In the genomic region with DNA sequence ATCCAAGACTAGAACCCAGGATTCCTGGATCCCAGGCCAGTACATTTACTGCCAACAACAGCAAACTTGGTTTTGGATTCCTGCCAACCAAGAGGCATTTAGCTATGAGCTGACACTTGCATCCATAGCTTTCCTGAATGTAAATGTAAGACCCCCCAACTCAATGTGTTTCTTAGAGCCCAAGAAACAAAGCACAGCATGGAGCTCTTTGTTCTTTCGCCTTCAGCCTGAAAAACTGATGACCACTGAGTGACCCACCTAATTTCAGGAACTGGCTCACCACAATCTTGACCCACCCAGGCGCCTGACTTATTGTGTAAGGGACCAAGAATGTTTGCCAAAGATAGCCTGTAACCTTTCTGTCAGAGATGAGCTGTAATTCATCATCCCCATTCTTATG, we compare ENCODE assay signal across 26 mouse cellular contexts.
A peak's percentile ranks its signal among the peaks of the same experiment; 100 is the strongest.
DNase-seq lines count a peak whose midpoint lies in the region; TF ChIP-seq lines count a peak whose summit lies in the region.
"Had no signal": no experiment of that assay in that cellular context is flagged by ENCODE, and none has a peak within 500 bp of the region (broad histone marks: within the 10 kb centered on the region; RNA-seq: fewer than 3 reads in every experiment).

No protein-coding gene starts in this region.

- H3K4me1 ChIP-seq in lung, adult 2 months (ENCODE audit: control insufficient read depth, insufficient read depth, low read length), result no peaks in the 10 kb centered on the region
- peaks cover 2% of the 10 kb centered on the region for H3K4me1 ChIP-seq in ES-Bruce4 (ENCODE audit: control insufficient read depth, insufficient read depth, low read length)
- H3K4me1 ChIP-seq: embryonic facial prominence, embryonic 13.5 days; embryonic facial prominence, embryonic 15.5 days; forebrain, embryonic 10.5 days; forebrain, embryonic 12.5 days had no signal

- H3K27me3 ChIP-seq in ES-Bruce4 (ENCODE audit: control insufficient read depth, insufficient read depth, low read length, poor library complexity, severe bottlenecking), result no peaks in the 10 kb centered on the region
- H3K27me3 ChIP-seq: embryonic facial prominence, embryonic 13.5 days; embryonic facial prominence, embryonic 15.5 days; forebrain, embryonic 12.5 days; Patski had no signal

- H3K27ac ChIP-seq in ES-Bruce4 (ENCODE audit: insufficient read depth, low read length), result peak overlapping the region; percentile 41; the same call in 1 of the 2 replicates
- H3K27ac ChIP-seq: embryonic facial prominence, embryonic 13.5 days; embryonic facial prominence, embryonic 15.5 days; forebrain, embryonic 10.5 days; forebrain, embryonic 12.5 days had no signal

- no peak for TF ChIP-seq CTCF in lung, adult 2 months (IDR thresholded peaks at IDR 0.05; ENCODE audit: insufficient read depth, low read length)
- no peak for TF ChIP-seq CTCF in ES-Bruce4 (IDR thresholded peaks at IDR 0.05; ENCODE audit: low read depth, low read length)

- WGBS in lung, adult 2 months, result 56% methylated on average over 2 of the region's 2 CpGs

- no peak overlapping the region for H3K4me3 ChIP-seq in lung, adult 2 months (replicated peaks; ENCODE audit: extremely low read depth, low read depth, low read length)
- H3K4me3 ChIP-seq in ES-Bruce4 (ENCODE audit: low read depth, low read length), result no peak overlapping the region
- H3K4me3 ChIP-seq: embryonic facial prominence, embryonic 13.5 days; embryonic facial prominence, embryonic 15.5 days; erythroblast, embryonic 14.5 days; forebrain, embryonic 10.5 days; forebrain, embryonic 12.5 days had no signal

- no peak for TF ChIP-seq EP300 in ES-Bruce4 (IDR thresholded peaks at IDR 0.05; ENCODE audit: insufficient read depth, low read depth, low read length)

- peaks cover 36% of the 10 kb centered on the region for H3K9me3 ChIP-seq in ES-Bruce4 (replicated peaks; ENCODE audit: control insufficient read depth, insufficient read depth, low read length, poor library complexity, severe bottlenecking)
- H3K9me3 ChIP-seq: embryonic facial prominence, embryonic 13.5 days; embryonic facial prominence, embryonic 15.5 days; forebrain, embryonic 10.5 days; forebrain, embryonic 12.5 days had no signal

- H3K36me3 ChIP-seq in ES-Bruce4 (ENCODE audit: control insufficient read depth, insufficient read depth, low read length, poor library complexity, severe bottlenecking), result no peaks in the 10 kb centered on the region
- H3K36me3 ChIP-seq: embryonic facial prominence, embryonic 13.5 days; embryonic facial prominence, embryonic 15.5 days; forebrain, embryonic 10.5 days; forebrain, embryonic 12.5 days; G1E had no signal

- TF ChIP-seq POLR2A in lung, adult 2 months (IDR thresholded peaks at IDR 0.05; ENCODE audit: borderline replicate concordance, extremely low read depth, low read depth, low read length), result no peak
- no peak for TF ChIP-seq POLR2A in ES-Bruce4 (IDR thresholded peaks at IDR 0.05; ENCODE audit: insufficient read depth, low read length)

- no peak overlapping the region for H3K9ac ChIP-seq in ES-Bruce4 (ENCODE audit: low read depth, poor library complexity, severe bottlenecking)
- H3K9ac ChIP-seq: embryonic facial prominence, embryonic 13.5 days; embryonic facial prominence, embryonic 15.5 days; forebrain, embryonic 12.5 days had no signal

- DNase-seq in lung, postnatal 36 days, result peak; percentile 6
- DNase-seq in lung, adult 2 months, result no peak
- DNase-seq in 3T3-L1 (ENCODE audit: low read depth, low spot score) (peak; percentile 4), R1 (ENCODE audit: low read depth, low spot score) (peak; percentile 81)
- no peak for DNase-seq in adrenal gland, adult 18-20 months (ENCODE audit: low spot score in 2 of 2)
- DNase-seq in kidney, adult 9 months, result no peak
- DNase-seq in kidney, postnatal 10 days, result no peak
- DNase-seq: adrenal gland, adult 2 months; adrenal gland, postnatal 10 days; adrenal gland, postnatal 25 days; B cell, adult 2 months; cerebellum, adult 11 months; cerebellum, adult 18-20 months; cerebellum, adult 8-10 months; cerebellum, adult 9-11 months; cerebellum, postnatal 14 days; cerebellum, postnatal 36 days; embryo, embryonic 11 days had no signal

Comparison
In these comparisons a context has a peak if more than half of its experiments do, and no peak if none do; other contexts are left out.
1. DNase-seq: peak in lung, postnatal 36 days (single experiment), 3T3-L1 (single experiment) and R1 (single experiment); none in lung, adult 2 months (single experiment), adrenal gland, adult 18-20 months (0 of 2), kidney, adult 9 months (single experiment) and kidney, postnatal 10 days (single experiment).